Mouse (Mus musculus) stomach, postnatal 0 days (tissue): ENCODE data around the gene Grb14.

Experiments
- CTCF ChIP-seq: IDR thresholded peaks from 2 replicates; pipeline ENCODE4 v1.5.1; 2016; ENCODE audit warnings: antibody characterized with exemption, low read depth, mild to moderate bottlenecking, moderate library complexity
- EP300 ChIP-seq: optimal IDR thresholded peaks from 2 replicates; pipeline ENCODE3; 2016; ENCODE audit warnings: antibody characterized with exemption

DNA sequence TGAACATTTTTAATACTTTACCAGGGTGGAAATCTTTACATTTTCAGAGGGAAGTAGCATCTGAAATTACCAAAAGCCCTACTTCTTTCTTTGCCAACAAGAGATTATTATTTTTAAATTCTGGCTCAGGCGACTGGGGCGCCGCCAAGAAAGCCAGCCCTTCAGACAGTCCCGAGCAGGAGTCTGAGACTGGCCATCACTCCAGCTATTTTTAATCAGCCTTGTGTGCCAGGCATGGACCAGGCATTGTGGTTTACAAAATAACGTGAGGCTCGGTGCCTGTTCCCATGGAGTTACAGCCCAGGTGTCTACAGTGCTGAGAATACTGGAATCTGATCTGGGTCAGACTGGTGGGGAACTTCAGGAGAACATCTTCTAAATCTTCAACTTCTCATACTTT is 58.5 kb downstream of the Grb14 start:
- TF ChIP-seq CTCF: no peak
- TF ChIP-seq EP300: no peak
